Mouse (Mus musculus) forebrain, embryonic 10.5 days (tissue): ENCODE results near the gene Tec. TPM values are rescaled to one million over a fixed set of nuclear protein-coding genes. Genes with fewer than 3 reads are reported as not detected.

ENCODE experiments used
- DNase-seq: peaks from one replicate; pipeline ENCODE4 v3.0.0-alpha.2; 2017; ENCODE audit warnings: low spot score; ENCODE audit errors: extremely low spot score
- H3K27ac ChIP-seq: fragments of 300-500 bp; sonication (generic); 2 replicates; pipeline ENCODE4 v1.5.1; 2016; ENCODE audit warnings: mild to moderate bottlenecking
- H3K27me3 ChIP-seq: fragments of 300-500 bp; sonication (generic); 2 replicates; pipeline ENCODE4 v1.6.1; 2016; ENCODE audit warnings: mild to moderate bottlenecking; ENCODE audit not compliant: poor library complexity, severe bottlenecking
- H3K36me3 ChIP-seq: fragments of 300-500 bp; sonication (generic); replicated peaks from 2 replicates; pipeline ENCODE4 v1.6.1; 2016; ENCODE audit warnings: mild to moderate bottlenecking, moderate library complexity
- H3K4me1 ChIP-seq: fragments of 300-500 bp; sonication (generic); 2 replicates; pipeline ENCODE4 v1.6.1; 2016
- H3K4me3 ChIP-seq: fragments of 300-500 bp; sonication (generic); 2 replicates; pipeline ENCODE4 v1.5.1; 2016; ENCODE audit warnings: mild to moderate bottlenecking, moderate library complexity
- H3K9me3 ChIP-seq: fragments of 300-500 bp; sonication (generic); 2 replicates; pipeline ENCODE4 v1.6.1; 2016; ENCODE audit warnings: mild to moderate bottlenecking, moderate library complexity
- WGBS: fragments of 180-500 bp; shearing (Covaris S2); methylation state at CpG from one replicate; pipeline ENCODE4 v1.1.7; 2016; 5-methylcytosine and 5-hydroxymethylcytosine counted together
- polyA plus RNA-seq: library from polyadenylated mRNA; unstranded; fragments of >200 nt; fragmentation: Nextera tagmentation; extraction: Ambion mirVana; gene quantifications from 2 replicates; pipeline ENCODE4 v1.2.1, GENCODE M21; 2016

The Tec gene
- polyA plus RNA-seq, 1 experiment from 2014 or later = 2.5 TPM

DNA sequence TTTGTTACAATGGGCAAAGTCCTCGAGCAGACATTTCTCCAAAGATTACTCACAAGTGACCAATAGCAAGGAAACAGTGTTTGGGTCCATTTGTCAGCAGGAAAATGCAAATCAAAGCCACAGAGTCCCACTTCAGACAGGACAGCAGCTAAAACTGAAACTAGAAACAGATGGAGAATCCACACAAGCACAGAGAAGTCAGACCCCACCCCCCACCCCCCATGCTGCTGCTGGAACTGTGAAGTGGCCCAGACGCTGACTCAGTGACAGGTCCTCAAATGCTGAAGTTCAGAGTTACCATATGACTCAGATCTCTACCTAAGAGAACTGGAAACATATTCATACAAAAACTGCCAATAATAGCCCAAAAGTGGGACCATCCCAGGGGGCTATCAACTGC lies 24.0 kb downstream of the Tec start:
- peaks cover 4% of the 10 kb centered on the region; the same call in 1 of the 2 replicates for H3K4me1 ChIP-seq
- no peak overlapping the region for H3K27ac ChIP-seq
- WGBS = 63% methylated on average over 2 of the region's 2 CpGs
- DNase-seq = no peak
- peaks cover 6% of the 10 kb centered on the region; the same call in 1 of the 2 replicates for H3K9me3 ChIP-seq
- H3K36me3 ChIP-seq = no peaks in the 10 kb centered on the region
- H3K27me3 ChIP-seq = no peaks in the 10 kb centered on the region
- no peak overlapping the region for H3K4me3 ChIP-seq

- DNase-seq = no peak
- WGBS = 87% methylated on average over 3 of the region's 3 CpGs
- no peak overlapping the region for H3K4me3 ChIP-seq
- no peak overlapping the region for H3K27ac ChIP-seq
- no peaks in the 10 kb centered on the region for H3K36me3 ChIP-seq
- H3K27me3 ChIP-seq = no peaks in the 10 kb centered on the region
- H3K9me3 ChIP-seq = peaks cover 10% of the 10 kb centered on the region; the same call in 1 of the 2 replicates
- H3K4me1 ChIP-seq = no peaks in the 10 kb centered on the region
These were observed 28.6 kb downstream of the Tec start for GRCm38 (mm10) chr5:72839655-72840054.

DNA sequence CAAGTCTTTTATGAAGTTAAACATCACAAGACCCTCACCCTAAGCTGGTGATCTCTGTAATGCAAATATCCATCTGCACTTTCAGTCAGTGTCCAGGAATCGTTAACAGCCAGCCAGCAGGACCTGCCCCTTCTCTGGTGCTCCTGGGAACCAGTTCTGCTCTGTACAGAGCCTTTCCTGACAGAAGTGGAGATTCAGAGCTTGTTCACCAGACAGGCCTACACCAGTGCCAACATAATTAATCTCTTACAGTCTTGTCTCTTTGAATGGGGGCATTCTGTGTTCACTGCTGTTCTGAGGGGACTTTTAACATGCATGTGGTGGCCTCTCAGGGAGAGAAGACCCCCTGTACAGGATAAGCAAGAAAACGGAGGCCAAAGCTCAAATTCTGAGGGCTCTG lies 29.3 kb downstream of the Tec start:
- WGBS = 76% methylated on average over 2 of the region's 2 CpGs
- peaks cover 10% of the 10 kb centered on the region; the same call in 1 of the 2 replicates for H3K9me3 ChIP-seq
- no peaks in the 10 kb centered on the region for H3K4me1 ChIP-seq
- H3K4me3 ChIP-seq = no peak overlapping the region
- H3K36me3 ChIP-seq = no peaks in the 10 kb centered on the region
- no peak for DNase-seq
- no peaks in the 10 kb centered on the region for H3K27me3 ChIP-seq
- no peak overlapping the region for H3K27ac ChIP-seq

GRCm38 (mm10) chr5:72835656-72836055 lies 32.6 kb downstream of the Tec start:
- DNase-seq = no peak
- Histone ChIP-seq H3K36me3 (no peaks in the 10 kb centered on the region), H3K9me3 (peaks cover 5% of the 10 kb centered on the region; the same call in 1 of the 2 replicates), H3K27ac (no peak overlapping the region), H3K4me3 (no peak overlapping the region), H3K27me3 (no peaks in the 10 kb centered on the region), H3K4me1 (no peaks in the 10 kb centered on the region)
- 89% methylated on average over 3 of the region's 3 CpGs for WGBS

DNA sequence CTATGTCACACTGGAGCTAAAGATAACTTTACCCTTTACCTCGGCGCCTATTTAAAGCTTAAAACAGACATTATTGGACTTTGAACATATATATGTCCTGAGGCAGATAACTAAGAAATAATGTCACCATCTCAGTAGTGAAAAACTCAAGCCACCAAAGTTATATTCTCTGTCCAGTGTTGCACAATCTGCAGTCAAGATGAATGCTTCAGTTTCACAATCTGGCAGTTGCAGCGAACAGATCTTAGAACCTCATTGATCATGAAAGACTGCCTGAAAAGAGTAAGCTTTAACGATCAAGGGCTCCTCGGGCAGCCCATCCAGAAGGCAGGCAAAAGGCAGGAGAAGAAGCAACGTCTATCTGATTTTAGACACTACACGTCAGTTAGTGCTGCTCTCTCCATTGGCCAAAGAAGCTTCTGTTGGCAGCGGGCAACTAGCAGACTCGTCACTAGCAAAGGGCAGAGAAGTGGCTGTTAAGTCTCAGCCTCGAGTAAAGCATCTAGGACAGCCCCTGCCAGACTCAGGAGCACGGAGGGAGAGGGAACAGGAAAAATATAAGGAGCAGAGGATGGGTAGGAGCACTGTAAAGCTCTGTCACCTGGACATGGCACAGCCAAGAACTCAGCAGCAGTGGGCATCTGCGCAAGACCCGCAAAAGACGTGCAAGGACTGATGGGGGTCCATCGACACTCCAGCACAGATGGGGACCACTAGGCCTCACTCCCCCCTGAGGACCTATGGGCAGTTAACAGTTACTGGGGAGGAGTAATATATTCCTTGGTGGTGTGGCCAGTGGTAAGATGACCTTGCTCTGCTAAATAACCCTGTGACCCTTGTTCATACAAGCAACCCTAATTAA lies 35.1 kb downstream of the Tec start:
- no peak for DNase-seq

GRCm38 (mm10) chr5:72832191-72832590 lies 36.1 kb downstream of the Tec start:
- Histone ChIP-seq H3K27ac (no peak overlapping the region), H3K27me3 (no peaks in the 10 kb centered on the region), H3K4me3 (no peak overlapping the region), H3K4me1 (no peaks in the 10 kb centered on the region), H3K9me3 (peaks cover 3% of the 10 kb centered on the region; the same call in 1 of the 2 replicates), H3K36me3 (no peaks in the 10 kb centered on the region)
- no peak for DNase-seq
- WGBS = 93% methylated on average over 7 of the region's 7 CpGs

More for the DNA sequence above, 35.1 kb downstream of the Tec start:
- Histone ChIP-seq H3K36me3 (no peaks in the 10 kb centered on the region), H3K27ac (no peak overlapping the region), H3K27me3 (no peaks in the 10 kb centered on the region), H3K9me3 (peaks cover 4% of the 10 kb centered on the region; the same call in 1 of the 2 replicates), H3K4me3 (no peak overlapping the region), H3K4me1 (no peaks in the 10 kb centered on the region)
- 83% methylated on average over 15 of the region's 15 CpGs for WGBS

- no peaks in the 10 kb centered on the region for H3K4me1 ChIP-seq
- DNase-seq = no peak
- H3K27me3 ChIP-seq = no peaks in the 10 kb centered on the region
- WGBS = 91% methylated on average over 5 of the region's 5 CpGs
- H3K27ac ChIP-seq = no peak overlapping the region
- H3K4me3 ChIP-seq = no peak overlapping the region
- no peaks in the 10 kb centered on the region for H3K9me3 ChIP-seq
- H3K36me3 ChIP-seq = no peaks in the 10 kb centered on the region
These were observed 37.2 kb downstream of the Tec start for GRCm38 (mm10) chr5:72830988-72831610.

GRCm38 (mm10) chr5:72829506-72830067 lies 38.7 kb downstream of the Tec start:
- Histone ChIP-seq H3K27ac (no peak overlapping the region), H3K4me3 (no peak overlapping the region), H3K27me3 (no peaks in the 10 kb centered on the region), H3K9me3 (no peaks in the 10 kb centered on the region), H3K4me1 (no peaks in the 10 kb centered on the region), H3K36me3 (no peaks in the 10 kb centered on the region)
- WGBS = 86% methylated on average over 7 of the region's 7 CpGs
- DNase-seq = no peak

- Histone ChIP-seq H3K4me1 (no peaks in the 10 kb centered on the region), H3K4me3 (no peak overlapping the region), H3K27ac (no peak overlapping the region), H3K27me3 (no peaks in the 10 kb centered on the region), H3K9me3 (no peaks in the 10 kb centered on the region), H3K36me3 (no peaks in the 10 kb centered on the region)
- WGBS = 40% methylated on average over 1 of the region's 1 CpGs
- DNase-seq = no peak
These were observed 39.9 kb downstream of the Tec start for GRCm38 (mm10) chr5:72828401-72828800.

DNA sequence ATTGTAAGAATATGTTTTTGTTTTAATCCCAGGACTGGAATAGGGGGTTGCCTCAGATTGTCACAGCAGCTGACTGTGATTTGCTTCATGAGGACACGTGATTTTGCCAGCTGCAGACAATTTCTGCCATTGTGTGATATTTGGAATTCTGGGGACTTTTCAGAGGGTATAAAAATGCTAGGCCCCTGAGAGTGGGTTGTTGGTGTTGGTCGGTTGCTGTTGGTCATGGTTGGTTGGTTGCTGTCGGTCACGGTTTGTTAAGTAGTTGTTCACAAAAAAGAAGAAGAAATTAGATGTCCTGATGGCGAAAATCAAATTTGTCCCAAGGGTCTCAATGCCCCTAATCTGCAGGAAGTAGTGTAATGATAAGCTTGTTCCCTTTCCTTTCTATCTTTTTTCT lies 40.8 kb downstream of the Tec start:
- no peak overlapping the region for H3K27ac ChIP-seq
- DNase-seq = no peak

GRCm38 (mm10) chr5:72826445-72826844 lies 41.8 kb downstream of the Tec start:
- Histone ChIP-seq H3K4me3 (no peak overlapping the region), H3K4me1 (no peaks in the 10 kb centered on the region), H3K9me3 (no peaks in the 10 kb centered on the region), H3K27me3 (no peaks in the 10 kb centered on the region), H3K27ac (no peak overlapping the region), H3K36me3 (no peaks in the 10 kb centered on the region)
- 93% methylated on average over 3 of the region's 3 CpGs for WGBS
- DNase-seq = no peak

More for the DNA sequence above, 40.8 kb downstream of the Tec start:
- Histone ChIP-seq H3K9me3 (no peaks in the 10 kb centered on the region), H3K36me3 (no peaks in the 10 kb centered on the region), H3K27me3 (no peaks in the 10 kb centered on the region), H3K4me3 (no peak overlapping the region), H3K4me1 (no peaks in the 10 kb centered on the region)
- 76% methylated on average over 5 of the region's 5 CpGs for WGBS

DNA sequence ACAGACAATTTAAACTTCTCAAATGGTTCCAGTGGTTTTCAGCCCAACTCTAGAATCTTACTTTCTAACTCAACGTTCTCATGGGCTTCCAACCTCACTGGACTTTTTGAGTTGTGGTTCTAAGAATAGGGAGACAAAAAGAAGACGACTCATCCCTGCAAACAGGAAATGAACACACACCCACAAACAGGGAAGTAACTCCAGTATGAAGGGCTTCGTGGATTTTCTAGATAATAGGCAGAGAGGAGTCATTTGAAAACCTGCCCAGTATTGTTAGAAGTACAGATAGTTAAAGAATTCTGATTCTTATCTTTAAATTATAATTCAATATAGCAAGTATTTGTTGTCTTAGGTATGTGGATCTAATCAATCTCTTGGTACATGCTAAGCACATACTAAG lies 47.6 kb downstream of the Tec start:
- Histone ChIP-seq H3K27me3 (no peaks in the 10 kb centered on the region), H3K27ac (no peak overlapping the region), H3K4me3 (no peak overlapping the region), H3K36me3 (no peaks in the 10 kb centered on the region), H3K9me3 (no peaks in the 10 kb centered on the region), H3K4me1 (peaks cover 12% of the 10 kb centered on the region)
- WGBS = 85% methylated on average over 3 of the region's 3 CpGs
- no peak for DNase-seq
